ENCODE assay signal across 21 mouse cellular contexts in the genomic region with DNA sequence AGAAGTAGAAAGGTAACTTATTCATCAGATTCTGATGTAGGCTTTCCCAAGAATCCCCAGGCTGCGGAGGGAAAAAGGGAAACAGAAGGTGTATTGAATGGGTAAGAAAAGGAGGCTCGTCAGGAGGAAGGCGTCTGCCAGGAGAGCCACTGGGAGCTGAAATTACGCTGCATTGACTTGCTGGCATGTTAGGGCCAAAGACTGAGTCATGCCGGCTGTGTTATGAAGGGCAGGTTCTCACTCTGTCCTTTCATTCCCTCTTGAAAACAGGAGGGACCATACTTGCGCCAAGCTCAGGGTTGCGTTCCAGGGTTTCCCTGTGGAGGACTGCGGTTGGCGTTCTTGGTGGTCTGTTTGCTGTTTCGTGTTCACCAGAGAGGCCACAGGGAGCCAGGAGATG.
DNase-seq lines count a peak whose midpoint lies in the region; ATAC-seq lines count a peak whose summit lies in the region.
"Had no signal": no experiment of that assay in that cellular context is flagged by ENCODE, and none has a peak within 500 bp of the region (broad histone marks: within the 10 kb centered on the region; RNA-seq: fewer than 3 reads in every experiment).

No protein-coding gene starts in this region.

- peak; percentile 88 for ATAC-seq in cerebellum, adult (ENCODE audit: insufficient number of reproducible peaks, low FRiP score, low TSS enrichment)
- ATAC-seq in hindbrain, embryonic 14.5 days (ENCODE audit: low FRiP score) = no peak
- no peak for ATAC-seq in midbrain, embryonic 14.5 days (ENCODE audit: low FRiP score, low TSS enrichment)
- ATAC-seq: forebrain, embryonic 13.5 days; intestine, embryonic 15.5 days; lung, postnatal 0 days; midbrain, embryonic 15.5 days had no signal

- no peak overlapping the region for H3K4me2 ChIP-seq in hindbrain, embryonic 14.5 days (replicated peaks)
- H3K4me2 ChIP-seq in midbrain, embryonic 14.5 days (ENCODE audit: low read length) = no peak overlapping the region
- H3K4me2 ChIP-seq: embryonic facial prominence, embryonic 15.5 days; forebrain, embryonic 13.5 days; hindbrain, embryonic 12.5 days; intestine, embryonic 15.5 days; limb, embryonic 12.5 days; midbrain, embryonic 15.5 days had no signal

- peaks cover 6% of the 10 kb centered on the region; the same call in 1 of the 2 replicates for H3K4me1 ChIP-seq in hindbrain, embryonic 14.5 days (replicated peaks; ENCODE audit: control insufficient read depth, insufficient read depth, low read length)
- 0 out of 2 replicates have a peak, but pooled peaks cover 13% of the 10 kb centered on the region for H3K4me1 ChIP-seq in midbrain, embryonic 14.5 days (ENCODE audit: control insufficient read depth, insufficient read depth, low read length)
- H3K4me1 ChIP-seq: intestine, embryonic 15.5 days; midbrain, embryonic 15.5 days had no signal

- no peaks in the 10 kb centered on the region for H3K36me3 ChIP-seq in hindbrain, embryonic 14.5 days (replicated peaks; ENCODE audit: control insufficient read depth, insufficient read depth)
- H3K36me3 ChIP-seq in midbrain, embryonic 14.5 days (ENCODE audit: control insufficient read depth, insufficient read depth, low read length) = no peaks in the 10 kb centered on the region
- H3K36me3 ChIP-seq: embryonic facial prominence, embryonic 15.5 days; hindbrain, embryonic 12.5 days; intestine, embryonic 15.5 days; limb, embryonic 12.5 days; midbrain, embryonic 15.5 days had no signal

- no peaks in the 10 kb centered on the region for H3K9me3 ChIP-seq in hindbrain, embryonic 14.5 days (ENCODE audit: control insufficient read depth, low read length)
- no peaks in the 10 kb centered on the region for H3K9me3 ChIP-seq in midbrain, embryonic 14.5 days (ENCODE audit: control insufficient read depth, low read length)
- H3K9me3 ChIP-seq: embryonic facial prominence, embryonic 15.5 days; forebrain, embryonic 13.5 days; hindbrain, embryonic 12.5 days; intestine, embryonic 15.5 days; limb, embryonic 12.5 days; midbrain, embryonic 15.5 days had no signal

- H3K27ac ChIP-seq in hindbrain, embryonic 14.5 days = no peak overlapping the region
- H3K27ac ChIP-seq in midbrain, embryonic 14.5 days (replicated peaks; ENCODE audit: low read depth, low read length) = no peak overlapping the region
- H3K27ac ChIP-seq: embryonic facial prominence, embryonic 15.5 days; forebrain, embryonic 13.5 days; hindbrain, embryonic 12.5 days; intestine, embryonic 15.5 days; kidney, postnatal 0 days; left cerebral cortex, adult 2 months; limb, embryonic 12.5 days; liver, embryonic 14.5 days; midbrain, embryonic 15.5 days had no signal

- WGBS in hindbrain, embryonic 14.5 days = 88% methylated on average over 10 of the region's 10 CpGs
- 93% methylated on average over 10 of the region's 10 CpGs for WGBS in midbrain, embryonic 14.5 days

- no peaks in the 10 kb centered on the region for H3K27me3 ChIP-seq in hindbrain, embryonic 14.5 days (ENCODE audit: control insufficient read depth, insufficient read depth, low read length)
- no peaks in the 10 kb centered on the region for H3K27me3 ChIP-seq in midbrain, embryonic 14.5 days (ENCODE audit: control insufficient read depth, insufficient read depth, low read length)
- H3K27me3 ChIP-seq: embryonic facial prominence, embryonic 15.5 days; forebrain, embryonic 13.5 days; hindbrain, embryonic 12.5 days; intestine, embryonic 15.5 days; limb, embryonic 12.5 days; midbrain, embryonic 15.5 days had no signal

- no peak for DNase-seq in cerebellum, postnatal 4 days (ENCODE audit: low spot score in 2 of 2)
- peak; percentile 34 for DNase-seq in NIH3T3 (ENCODE audit: low read depth)
- DNase-seq in brain, adult 2 months (ENCODE audit: low read depth, low spot score) = peak; percentile 66
- peak; percentile 27 for DNase-seq in cerebellum, adult 9-11 months
- DNase-seq in spleen, postnatal 36 days (ENCODE audit: low spot score in 2 of 2) = no peak
- DNase-seq in hindbrain, embryonic 14.5 days (ENCODE audit: low spot score) = no peak
- DNase-seq in midbrain, embryonic 14.5 days = no peak
- DNase-seq: heart, adult 18-20 months; retina, postnatal 1 day; right cerebral cortex, postnatal 4 days had no signal

- no peak overlapping the region for H3K9ac ChIP-seq in hindbrain, embryonic 14.5 days
- H3K9ac ChIP-seq in midbrain, embryonic 14.5 days (replicated peaks; ENCODE audit: low read length) = no peak overlapping the region
- H3K9ac ChIP-seq: embryonic facial prominence, embryonic 15.5 days; forebrain, embryonic 13.5 days; hindbrain, embryonic 12.5 days; intestine, embryonic 15.5 days; limb, embryonic 12.5 days; liver, embryonic 14.5 days; midbrain, embryonic 15.5 days had no signal

- no peak overlapping the region for H3K4me3 ChIP-seq in hindbrain, embryonic 14.5 days (replicated peaks; ENCODE audit: low read length)
- H3K4me3 ChIP-seq in midbrain, embryonic 14.5 days (replicated peaks; ENCODE audit: low read depth, low read length) = no peak overlapping the region
- H3K4me3 ChIP-seq: embryonic facial prominence, embryonic 15.5 days; forebrain, embryonic 13.5 days; hindbrain, embryonic 12.5 days; intestine, embryonic 15.5 days; left cerebral cortex, adult 2 months; limb, embryonic 12.5 days; midbrain, embryonic 15.5 days had no signal

Comparison
In these comparisons a context has a peak if more than half of its experiments do, and no peak if none do; other contexts are left out.
1. DNase-seq: peak in NIH3T3 (single experiment), brain, adult 2 months (single experiment) and cerebellum, adult 9-11 months (single experiment); none in cerebellum, postnatal 4 days (0 of 2), spleen, postnatal 36 days (0 of 2), hindbrain, embryonic 14.5 days (single experiment) and midbrain, embryonic 14.5 days (single experiment).